ENCODE assay signal across 8 mouse cellular contexts in the genomic region with DNA sequence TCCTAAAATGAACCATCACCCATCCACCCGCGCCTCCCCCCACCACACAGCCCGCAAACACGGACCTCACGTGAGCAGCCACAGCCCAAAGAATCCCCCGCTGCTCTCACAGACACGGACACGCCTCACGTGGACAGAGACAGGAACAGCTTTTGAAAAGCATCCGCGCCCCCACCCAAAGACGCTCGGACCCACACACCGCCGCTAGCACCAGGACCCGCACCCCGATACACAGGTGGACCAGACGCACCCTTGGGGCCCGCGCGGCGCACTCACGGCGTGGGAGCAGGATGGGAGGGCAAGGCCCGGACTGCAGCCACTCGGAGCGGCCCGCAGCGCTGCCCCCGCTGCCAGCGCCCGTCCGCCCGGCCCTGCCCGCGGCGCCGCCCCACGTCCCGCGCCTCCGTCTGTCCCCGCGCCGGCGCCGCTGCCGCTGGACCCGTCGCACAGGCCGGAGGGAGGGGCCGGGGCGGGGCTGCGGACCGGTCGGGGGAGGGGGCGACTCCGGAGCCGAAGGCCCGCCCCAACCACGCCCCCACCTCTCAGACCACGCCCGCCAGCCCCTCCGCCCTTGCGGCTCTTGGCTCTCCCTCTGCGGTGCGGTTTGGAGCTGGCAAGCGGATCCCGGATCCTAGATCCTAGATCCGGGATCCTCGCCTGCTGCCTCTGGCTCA. TPM values are rescaled to one million over a fixed set of nuclear protein-coding genes. Genes with fewer than 3 reads are reported as not detected.
A peak's percentile ranks its signal among the peaks of the same experiment; 100 is the strongest.
DNase-seq lines count a peak whose midpoint lies in the region; ATAC-seq lines count a peak whose summit lies in the region.

Gene Trim3 (minus strand): TSS at position 445 of the 674 bp plus-strand sequence.

- ATAC-seq in hindbrain, embryonic 14.5 days (ENCODE audit: low FRiP score): peak; percentile 90

- H3K36me3 ChIP-seq in hindbrain, embryonic 14.5 days (replicated peaks; ENCODE audit: control insufficient read depth, insufficient read depth): peaks cover 19% of the 10 kb centered on the region

- peaks cover 42% of the 10 kb centered on the region for H3K4me1 ChIP-seq in hindbrain, embryonic 14.5 days (replicated peaks; ENCODE audit: control insufficient read depth, insufficient read depth, low read length)

- H3K4me3 ChIP-seq in hindbrain, embryonic 14.5 days (replicated peaks; ENCODE audit: low read length): peak within 1 kb of the TSS; percentile 97

- no peaks in the 10 kb centered on the region for H3K27me3 ChIP-seq in hindbrain, embryonic 14.5 days (ENCODE audit: control insufficient read depth, insufficient read depth, low read length)

- peak within 1 kb of the TSS; percentile 88 for H3K4me2 ChIP-seq in hindbrain, embryonic 14.5 days (replicated peaks)

- H3K27ac ChIP-seq in hindbrain, embryonic 14.5 days: peak within 1 kb of the TSS; percentile 93

- H3K9ac ChIP-seq in hindbrain, embryonic 14.5 days: peak within 1 kb of the TSS; percentile 94

- WGBS in hindbrain, embryonic 14.5 days: under 1% methylated on average over 57 of the region's 71 CpGs

- no peaks in the 10 kb centered on the region for H3K9me3 ChIP-seq in hindbrain, embryonic 14.5 days (ENCODE audit: control insufficient read depth, low read length)

- peak; percentile 59 for DNase-seq in T-cell, adult 2 months (ENCODE audit: low spot score)
- peak; percentile 88 to 96 for DNase-seq in cerebellum, postnatal 36 days
- DNase-seq in frontal cortex, postnatal 36 days (ENCODE audit: low spot score in 2 of 2): peak; percentile 91 to 92
- peak; percentile 84 for DNase-seq in hindbrain, embryonic 14.5 days (ENCODE audit: low spot score)
- DNase-seq in layer of hippocampus, postnatal 36 days: peak; percentile 91
- peak; percentile 90 for DNase-seq in lung, postnatal 25 days (ENCODE audit: low spot score)
- peak; percentile 92 for DNase-seq in retina, embryonic 14.5 days (ENCODE audit: low spot score)
- DNase-seq in thymus, postnatal 36 days: peak; percentile 85 to 89

RNA-seq across cellular contexts. Expression of gene Trim3, which starts in this region (rescaled TPM):
- polyA plus RNA-seq in hindbrain, embryonic 14.5 days (2014; fragmentation: Nextera tagmentation; extraction: Ambion mirVana): 85.5 and 90.7 TPM in 2 replicates
- total RNA-seq in layer of hippocampus, postnatal 36 days (2021): 100 to 1,000 TPM; 129 to 139 TPM

Comparison
In these comparisons a context has a peak if more than half of its experiments do, and no peak if none do; other contexts are left out.
1. Peak in every context shown above with its lines: DNase-seq, ATAC-seq, H3K4me3 ChIP-seq and H3K27ac ChIP-seq.